Mouse (Mus musculus) yolk sac, embryonic 10.5 days (tissue): ENCODE data around the gene Golph3.

Experiments used
- DNase-seq: peaks from one replicate; pipeline ENCODE4 v3.0.0-alpha.2; 2017; ENCODE audit warnings: low spot score

Gene Golph3

GRCm38 (mm10) chr15:12318451-12318850 is 2.8 kb upstream of the Golph3 start:
- DNase-seq = no peak

DNA sequence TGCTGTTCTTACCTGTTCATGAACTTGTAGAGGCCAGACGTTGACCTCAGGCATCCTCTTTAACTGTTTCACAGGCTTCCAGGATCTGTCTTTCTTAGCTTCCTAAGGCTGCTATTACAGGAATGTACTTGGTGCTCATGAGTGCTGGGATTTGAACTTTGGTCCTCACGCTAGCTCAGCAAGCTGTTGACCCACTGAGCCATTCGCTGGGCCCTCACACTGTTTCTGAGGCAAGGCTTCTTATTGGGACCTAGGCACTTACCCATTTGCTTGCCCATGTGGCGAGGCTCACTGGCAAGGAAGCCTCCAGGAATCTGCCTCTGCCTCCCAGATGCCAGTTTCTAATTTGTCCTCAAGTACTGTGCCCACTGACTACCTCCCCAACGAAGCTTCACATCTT is 1.4 kb upstream of the Golph3 start:
- no peak for DNase-seq

DNA sequence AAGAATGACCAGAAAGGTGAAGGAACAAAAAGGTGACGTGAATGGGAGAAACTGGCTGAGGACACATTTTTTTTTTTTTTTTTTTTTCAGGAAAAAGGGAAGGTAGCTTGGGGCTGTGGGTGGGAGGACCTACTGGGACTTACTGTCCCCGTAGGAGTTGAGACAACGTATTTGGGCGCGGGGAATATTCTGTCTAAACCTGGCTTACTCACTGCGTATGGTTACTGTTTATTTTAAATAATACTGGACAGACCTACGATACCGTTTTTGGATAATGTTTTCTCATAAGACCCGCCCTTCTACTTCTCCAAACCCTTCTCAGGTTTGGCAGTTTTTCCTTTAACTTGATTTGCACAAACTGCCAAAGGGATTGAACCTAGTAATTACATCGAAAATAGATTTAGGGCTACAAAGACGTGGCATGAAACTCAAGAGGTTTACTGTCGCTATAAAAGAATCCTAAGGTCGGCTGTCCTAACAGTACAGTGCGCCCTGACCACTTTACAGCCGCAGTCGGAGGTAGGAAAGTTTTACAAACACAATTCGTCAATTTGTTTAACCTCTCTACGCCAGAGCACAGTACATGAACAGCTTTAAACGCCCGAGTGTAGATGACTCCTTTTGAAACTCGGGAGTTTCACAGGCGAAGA is 684 bp upstream of the Golph3 start:
- no peak for DNase-seq

GRCm38 (mm10) chr15:12321788-12322621 is 755 bp downstream of the Golph3 start, which contains the start of gene 1810049J17Rik:
TSS of gene 1810049J17Rik (minus strand) at chr15:12321899.
- no peak for DNase-seq

DNA sequence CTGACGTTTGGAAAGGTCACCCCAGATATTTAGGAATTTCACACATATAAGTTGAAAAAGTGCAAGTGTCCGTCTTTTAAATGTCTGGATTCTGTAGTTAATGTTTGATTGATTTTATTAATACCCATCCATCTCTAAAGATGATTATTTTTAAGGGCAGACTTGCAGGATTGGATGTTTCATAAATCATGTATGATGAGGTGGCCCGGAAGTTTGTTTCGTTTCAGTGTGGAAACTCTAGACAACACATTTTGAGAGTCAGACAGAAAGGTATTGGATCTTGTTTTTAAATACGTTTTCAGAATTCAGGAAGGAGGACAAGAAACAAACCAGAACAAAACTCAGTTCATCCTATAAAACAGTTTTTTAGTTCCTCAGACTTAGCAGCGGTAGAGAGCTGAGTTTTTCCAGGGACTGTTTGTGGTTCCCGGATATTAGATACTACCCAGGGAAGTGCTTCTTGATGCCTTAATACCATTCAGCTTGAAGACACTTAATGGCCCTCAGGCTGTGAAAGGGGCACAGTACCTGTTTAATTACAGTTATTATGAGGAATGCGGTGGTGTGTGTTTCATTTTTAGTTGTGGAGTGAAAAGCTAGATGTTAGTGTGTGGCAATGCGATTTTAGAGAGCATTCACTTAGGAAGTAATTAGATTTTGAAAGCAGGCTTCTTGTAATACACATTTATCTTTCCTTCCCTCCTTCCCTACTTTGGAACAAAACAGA is 1.6 kb downstream of the Golph3 start:
- no peak for DNase-seq

DNA sequence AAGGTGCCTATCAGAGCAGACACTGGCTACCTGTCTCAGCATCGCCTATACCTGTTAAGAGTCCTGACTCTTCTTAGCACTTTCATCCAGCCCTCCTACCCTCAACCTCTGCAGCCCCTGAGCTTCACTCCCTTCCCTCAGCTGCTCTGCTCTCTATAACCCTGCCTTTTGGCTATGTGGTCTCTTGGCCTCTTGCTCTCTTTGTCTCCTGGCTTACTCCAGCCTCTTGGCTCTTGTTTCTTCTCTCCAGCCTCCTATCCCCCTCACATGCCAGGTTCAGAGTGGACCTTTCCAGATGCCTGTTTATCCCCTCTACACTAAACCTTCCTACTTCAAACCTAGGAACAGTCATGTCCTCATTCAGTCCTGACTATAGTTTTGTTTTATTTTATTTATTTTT is 3.1 kb downstream of the Golph3 start:
- no peak for DNase-seq

DNA sequence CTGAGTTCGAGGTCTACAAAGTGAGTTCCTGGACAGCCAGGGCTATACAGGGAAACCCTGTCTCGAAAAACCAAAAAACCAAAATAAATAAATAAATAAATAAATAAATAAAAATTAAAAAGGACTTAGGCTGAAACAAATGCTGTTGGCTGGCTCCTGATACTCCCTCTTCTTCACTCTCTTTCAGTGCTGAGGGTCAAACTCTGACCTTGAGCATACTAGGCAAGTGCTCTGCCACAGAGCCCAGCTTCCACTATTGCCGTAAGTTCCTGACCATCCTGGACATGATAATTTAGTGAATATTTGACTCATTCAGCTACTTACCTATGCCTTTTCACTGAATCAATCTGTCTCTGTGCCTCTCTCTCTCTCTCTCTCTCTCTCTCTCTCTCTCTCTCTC is 9.1 kb downstream of the Golph3 start:
- DNase-seq = no peak

DNA sequence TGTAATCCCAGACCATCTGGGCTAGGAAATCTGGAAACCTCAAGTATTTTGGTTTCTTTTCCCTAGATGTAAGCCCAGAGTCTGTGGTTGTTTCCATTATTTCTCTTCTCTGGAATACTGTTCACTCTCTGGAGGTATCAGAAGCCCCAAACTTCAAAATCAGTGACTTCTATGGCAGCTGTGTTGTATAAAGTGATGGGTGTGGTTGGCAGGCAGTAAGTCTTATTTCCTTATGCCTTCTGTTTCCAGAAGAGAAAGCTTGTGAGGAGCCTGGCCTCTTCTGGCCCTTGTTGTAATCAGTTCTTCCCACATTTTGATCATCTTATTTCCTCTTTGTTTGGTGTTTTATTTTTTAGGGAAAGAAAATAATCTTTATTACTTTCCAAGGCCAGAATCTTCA is 9.6 kb downstream of the Golph3 start:
- DNase-seq = no peak

GRCm38 (mm10) chr15:12331300-12331699 is 10.1 kb downstream of the Golph3 start:
- DNase-seq = no peak

- DNase-seq = no peak
These were observed 13.1 kb downstream of the Golph3 start for GRCm38 (mm10) chr15:12334381-12334780.

DNA sequence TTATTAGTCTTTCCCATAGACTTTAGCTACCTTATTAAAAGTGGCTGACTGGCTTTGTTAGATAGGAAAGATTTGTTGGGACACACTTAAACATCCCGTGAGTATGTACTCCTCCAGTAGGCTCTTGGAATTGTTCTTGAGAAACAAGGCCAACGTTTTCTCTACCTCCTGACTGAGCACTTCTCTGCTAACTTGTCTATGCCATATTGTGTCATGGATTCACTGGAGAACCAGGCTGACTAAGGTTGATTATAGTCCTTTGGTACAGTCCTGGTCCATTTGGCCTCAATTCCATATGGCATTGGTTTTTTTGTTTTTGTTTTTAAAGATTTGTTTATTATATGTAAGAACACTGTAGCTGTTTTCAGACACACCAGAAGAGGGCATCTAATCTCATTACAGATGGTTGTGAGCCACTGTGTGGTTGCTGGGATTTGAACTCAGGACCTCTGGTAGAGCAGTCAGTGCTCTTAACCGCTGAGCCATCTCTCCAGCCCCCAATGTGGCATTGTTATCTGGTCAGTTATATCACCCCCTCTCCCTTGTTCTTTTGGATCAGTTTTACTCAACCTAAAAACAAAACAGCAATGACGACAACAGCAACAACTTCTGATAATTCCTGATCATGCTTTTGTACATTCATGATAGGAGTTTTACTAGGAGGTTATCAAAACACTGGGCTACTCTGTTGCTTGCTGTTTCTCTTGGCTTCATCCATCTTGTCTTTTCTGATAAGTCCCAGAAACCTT is 16.0 kb downstream of the Golph3 start:
- DNase-seq = no peak

DNA sequence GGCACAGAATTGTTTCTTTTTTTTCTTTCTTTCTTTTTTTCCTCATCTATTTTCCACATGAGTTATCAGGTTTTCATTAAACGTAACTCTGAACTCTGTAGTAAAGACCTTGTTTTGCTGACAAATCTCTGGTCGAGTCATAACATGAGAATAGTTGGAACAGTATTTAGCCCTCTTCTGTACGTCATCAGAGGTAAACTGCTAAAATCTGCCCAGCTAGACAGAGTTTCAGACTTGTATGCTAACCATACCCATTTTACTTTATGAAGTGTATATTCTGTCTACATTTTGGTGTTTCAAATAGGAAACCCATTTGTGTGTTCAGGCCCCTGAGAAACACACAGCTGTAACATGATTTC is 16.5 kb downstream of the Golph3 start:
- DNase-seq = no peak

DNA sequence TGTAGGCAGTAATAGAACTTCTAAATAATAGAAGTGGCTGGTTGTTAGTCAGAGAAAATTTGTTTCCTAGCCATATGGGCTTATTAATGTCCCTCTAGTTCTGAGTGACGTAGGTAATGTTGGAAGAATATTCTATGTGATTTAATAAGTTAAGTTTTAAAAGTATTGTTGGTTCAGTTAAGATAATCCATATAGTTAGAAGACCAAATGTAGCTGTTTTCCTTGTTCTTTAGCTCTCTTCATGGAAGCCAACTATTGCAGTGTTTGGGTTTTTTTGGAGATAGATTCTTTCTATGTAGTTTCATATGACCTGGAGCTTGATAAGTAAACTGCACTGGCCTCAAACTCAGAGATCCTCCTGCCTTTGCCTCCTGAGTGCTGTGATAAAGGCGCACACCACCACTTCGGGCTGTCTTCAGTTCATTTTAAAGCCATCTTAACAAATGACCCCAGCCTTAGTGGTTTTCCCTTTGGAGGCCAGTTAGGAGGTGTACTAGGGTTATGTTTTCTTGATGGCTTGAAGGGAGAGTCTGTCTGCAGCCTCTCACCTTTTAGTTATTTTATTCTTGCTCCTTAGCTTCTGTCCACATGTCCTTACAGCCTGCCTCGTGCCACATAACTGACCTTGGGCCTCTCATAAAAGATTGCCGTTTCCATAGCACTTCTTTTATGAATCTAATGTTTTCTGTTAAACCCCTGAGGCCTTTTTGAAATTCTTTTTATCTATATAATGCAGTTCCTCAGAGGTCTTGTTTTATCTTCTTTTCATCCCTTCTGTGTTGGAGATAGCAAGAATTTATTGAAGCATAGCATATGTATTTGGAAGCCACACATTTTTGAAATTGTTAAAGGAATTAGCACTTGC is 19.5 kb downstream of the Golph3 start:
- no peak for DNase-seq

DNA sequence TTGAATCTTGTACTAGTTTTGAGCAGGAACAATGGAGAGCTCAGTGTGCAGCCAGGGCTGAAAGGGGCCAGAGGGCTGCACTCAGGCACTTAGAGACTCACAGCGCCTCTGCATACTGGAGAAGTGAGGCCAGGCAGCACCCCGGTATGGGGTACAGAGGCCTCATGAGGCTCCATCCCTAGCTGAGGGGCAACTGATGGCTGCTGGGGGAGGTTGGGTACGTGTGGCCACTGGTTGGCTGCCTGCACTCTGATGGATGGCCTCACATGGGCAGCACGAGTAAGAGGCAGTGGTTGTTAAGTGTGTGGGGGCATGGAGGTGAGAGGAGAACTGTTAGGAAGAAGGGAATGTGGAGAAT is 20.1 kb downstream of the Golph3 start:
- no peak for DNase-seq

GRCm38 (mm10) chr15:12346916-12347315 is 25.7 kb downstream of the Golph3 start:
- DNase-seq = no peak

DNA sequence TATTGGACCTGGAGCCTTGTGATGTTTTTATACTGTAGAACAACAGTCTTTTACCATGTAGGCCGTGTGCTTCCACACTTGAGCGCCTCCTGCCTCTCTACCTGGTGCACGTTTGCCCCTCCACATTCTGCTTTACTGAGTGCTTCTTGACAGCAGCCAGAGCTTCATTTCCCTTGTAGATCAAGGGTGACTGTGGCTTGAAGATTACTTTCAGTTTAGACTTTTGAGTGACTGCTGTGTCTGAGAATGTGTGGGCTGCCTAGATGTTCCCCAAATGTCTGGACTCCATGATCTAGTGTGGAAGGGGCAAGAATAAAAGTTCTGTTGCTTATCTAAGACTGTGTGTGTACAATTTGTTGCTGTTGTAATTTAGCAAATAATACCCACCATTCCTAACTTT is 27.7 kb downstream of the Golph3 start:
- no peak for DNase-seq

- DNase-seq = no peak
These were observed 28.6 kb downstream of the Golph3 start for GRCm38 (mm10) chr15:12349840-12350239.

DNA sequence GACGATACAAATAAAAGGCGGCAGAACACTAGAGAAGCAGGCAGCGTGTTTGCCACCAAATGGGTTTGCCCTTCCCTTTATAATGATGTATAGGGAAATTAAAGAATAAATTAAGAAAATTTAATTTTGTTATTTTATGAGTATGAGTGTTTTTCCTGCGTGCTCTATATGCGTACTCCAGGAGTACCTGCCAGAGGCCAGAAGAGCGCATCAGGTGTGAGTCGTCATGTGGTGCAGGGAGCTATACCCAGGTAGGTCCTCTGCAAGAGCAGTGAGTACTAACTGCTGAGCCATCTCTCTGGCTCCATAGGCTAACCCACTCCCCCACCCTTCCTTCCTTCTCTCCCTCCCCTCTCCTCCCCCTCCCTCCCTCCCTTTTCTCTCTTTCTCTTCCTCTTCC is 30.2 kb downstream of the Golph3 start:
- no peak for DNase-seq

GRCm38 (mm10) chr15:12354281-12354810 is 33.1 kb downstream of the Golph3 start:
- no peak for DNase-seq

DNA sequence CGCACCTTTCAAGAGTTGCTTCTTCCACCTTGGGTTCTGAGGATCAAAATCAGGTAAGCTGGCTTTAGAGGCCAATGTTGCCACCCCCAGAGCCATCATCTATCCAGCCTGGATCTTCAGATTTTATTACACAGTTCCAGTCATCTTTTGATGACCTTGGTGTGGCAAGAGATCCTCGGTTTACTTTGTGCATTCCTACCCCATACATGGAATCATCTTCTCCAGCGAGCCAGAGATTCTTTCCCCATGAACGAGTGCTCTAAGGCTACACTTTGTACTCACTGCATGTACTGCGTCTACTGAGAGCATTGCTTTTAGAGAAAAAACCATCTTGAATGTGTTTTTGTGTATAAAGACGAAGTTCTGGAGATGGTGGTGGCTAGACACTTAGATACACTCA is 34.0 kb downstream of the Golph3 start:
- no peak for DNase-seq

GRCm38 (mm10) chr15:12355907-12356306 is 34.7 kb downstream of the Golph3 start:
- DNase-seq = no peak
